Mouse (Mus musculus) liver, postnatal 0 days (tissue): ENCODE data around the gene Pip4k2c. TPM values are rescaled to one million over a fixed set of nuclear protein-coding genes. Genes with fewer than 3 reads are reported as not detected.
"Not testable (repeated sequence)": the region's sequence is repeated elsewhere in the genome, so short reads cannot be mapped to it uniquely, and the experiment has no call there.

Experiments
- ATAC-seq: fragments of 200-750 bp; cut with Nextera tagmentation; 2 replicates; pipeline ENCODE4 v1.8.0; 2017; ENCODE audit warnings: mild to moderate bottlenecking, moderate library complexity
- DNase-seq: peaks from one replicate; pipeline ENCODE4 v3.0.0-alpha.2; 2016
- H3K27ac ChIP-seq: fragments of 300-500 bp; sonication (generic); 2 replicates; pipeline ENCODE4 v1.5.1; 2014; ENCODE audit warnings: antibody characterized with exemption, moderate library complexity, mild to moderate bottlenecking, low read depth
- H3K27me3 ChIP-seq: fragments of 300-500 bp; sonication (generic); 2 replicates; pipeline ENCODE4 v1.6.1; 2014; ENCODE audit warnings: low read length, control low read depth, mixed read lengths; ENCODE audit not compliant: insufficient read depth
- H3K36me3 ChIP-seq: fragments of 300-500 bp; sonication (generic); replicated peaks from 2 replicates; pipeline ENCODE4 v1.6.1; 2014; ENCODE audit warnings: mild to moderate bottlenecking, control low read depth, low read length, moderate library complexity, mixed read lengths; ENCODE audit not compliant: insufficient read depth
- H3K4me1 ChIP-seq: fragments of 300-500 bp; sonication (generic); 2 replicates; pipeline ENCODE4 v1.6.1; 2014; ENCODE audit warnings: antibody characterized with exemption, mild to moderate bottlenecking, control low read depth; ENCODE audit not compliant: insufficient read depth
- H3K4me2 ChIP-seq: fragments of 300-500 bp; sonication (generic); 2 replicates; pipeline ENCODE4 v1.6.1; 2014; ENCODE audit warnings: low read depth, mild to moderate bottlenecking, low read length, moderate library complexity, mixed read lengths
- H3K4me3 ChIP-seq: fragments of 300-500 bp; sonication (generic); 2 replicates; pipeline ENCODE4 v1.5.1; 2014; ENCODE audit warnings: low read depth, low read length
- H3K9ac ChIP-seq: fragments of 300-500 bp; sonication (generic); replicated peaks from 2 replicates; pipeline ENCODE4 v1.6.1; 2014; ENCODE audit warnings: mild to moderate bottlenecking, moderate library complexity
- H3K9me3 ChIP-seq: fragments of 300-500 bp; sonication (generic); 2 replicates; pipeline ENCODE4 v1.6.1; 2016; ENCODE audit warnings: mild to moderate bottlenecking, control low read depth, low read length, mixed read lengths
- CTCF ChIP-seq: sonication (generic); IDR thresholded peaks from 2 replicates; pipeline ENCODE4 v1.5.1; 2016; ENCODE audit warnings: antibody characterized with exemption, low read depth
- EP300 ChIP-seq: IDR thresholded peaks from 2 replicates; pipeline ENCODE4 v1.6.1; 2016; ENCODE audit warnings: antibody characterized with exemption, low read depth, mild to moderate bottlenecking
- WGBS: fragments of 180-500 bp; shearing (Covaris S2); extraction: QIAGEN DNeasy Blood & Tissue Kit; methylation state at CpG from one replicate; pipeline ENCODE4 v1.1.7; 2014; ENCODE audit not compliant: insufficient replicate concordance; 5-methylcytosine and 5-hydroxymethylcytosine counted together
- polyA plus RNA-seq: library from polyadenylated mRNA; unstranded; fragments of >200 nt; fragmentation: Nextera tagmentation; extraction: Ambion mirVana; gene quantifications from 2 replicates; pipeline ENCODE4 v1.2.1, GENCODE M21; 2015

Pip4k2c gene
- polyA plus RNA-seq, 1 experiment from 2014 or later = 17.7 TPM

GRCm38 (mm10) chr10:127164190-127164589 lies 47.2 kb downstream of the Pip4k2c start:
- TF ChIP-seq CTCF = no peak
- TF ChIP-seq EP300 = no peak

GRCm38 (mm10) chr10:127162771-127163261 lies 48.6 kb downstream of the Pip4k2c start:
- Histone ChIP-seq H3K27ac (0 out of 2 replicates have a peak overlapping the region, but pooled peaks have one; percentile 29), H3K4me1 (peaks cover 17% of the 10 kb centered on the region)
- H3K9ac ChIP-seq, H3K9me3 ChIP-seq, H3K36me3 ChIP-seq, H3K27me3 ChIP-seq, H3K4me3 ChIP-seq, ATAC-seq, DNase-seq, H3K4me2 ChIP-seq: not testable (repeated sequence)
- 42% methylated on average over 7 of the region's 7 CpGs for WGBS

More at GRCm38 (mm10) chr10:127164190-127164589, 47.2 kb downstream of the Pip4k2c start:
- Histone ChIP-seq H3K4me3 (0 out of 2 replicates have a peak overlapping the region, but pooled peaks have one; percentile 66), H3K4me1 (peaks cover 18% of the 10 kb centered on the region), H3K9me3 (no peaks in the 10 kb centered on the region), H3K36me3 (peaks cover 6% of the 10 kb centered on the region), H3K9ac (peak overlapping the region; percentile 92; the same call in 1 of the 2 replicates), H3K27ac (peak overlapping the region; percentile 95), H3K4me2 (peak overlapping the region; percentile 80), H3K27me3 (0 out of 2 replicates have a peak, but pooled peaks cover 3% of the 10 kb centered on the region)
- 78% methylated on average over 4 of the region's 4 CpGs for WGBS
- ATAC-seq (no peak), DNase-seq (no peak)

- H3K9ac ChIP-seq = no peak overlapping the region
- no peak overlapping the region for H3K4me2 ChIP-seq
- H3K36me3 ChIP-seq = no peaks in the 10 kb centered on the region
- H3K27ac ChIP-seq = no peak overlapping the region
- no peaks in the 10 kb centered on the region for H3K9me3 ChIP-seq
- no peak for DNase-seq
- H3K4me1 ChIP-seq = peaks cover 13% of the 10 kb centered on the region
- TF ChIP-seq EP300 (no peak), CTCF (no peak)
- no peaks in the 10 kb centered on the region for H3K27me3 ChIP-seq
- WGBS = 46% methylated on average over 3 of the region's 3 CpGs
- H3K4me3 ChIP-seq = no peak overlapping the region
- ATAC-seq = no peak
Observed at GRCm38 (mm10) chr10:127160728-127161127, 50.7 kb downstream of the Pip4k2c start.

- Histone ChIP-seq H3K9me3 (no peaks in the 10 kb centered on the region), H3K27me3 (no peaks in the 10 kb centered on the region), H3K9ac (no peak overlapping the region), H3K4me1 (peaks cover 7% of the 10 kb centered on the region), H3K4me2 (no peak overlapping the region), H3K27ac (0 out of 2 replicates have a peak overlapping the region, but pooled peaks have one; percentile 48), H3K36me3 (no peaks in the 10 kb centered on the region), H3K4me3 (no peak overlapping the region)
- no peak for DNase-seq
- ATAC-seq = no peak
- 70% methylated on average over 9 of the region's 9 CpGs for WGBS
- no peak for TF ChIP-seq CTCF
- TF ChIP-seq EP300 = no peak
Observed at GRCm38 (mm10) chr10:127160081-127160480, 51.3 kb downstream of the Pip4k2c start.

GRCm38 (mm10) chr10:127158471-127158870 lies 52.9 kb downstream of the Pip4k2c start:
- WGBS = 52% methylated on average over 3 of the region's 3 CpGs
- H3K9me3 ChIP-seq = no peaks in the 10 kb centered on the region
- no peak overlapping the region for H3K4me3 ChIP-seq
- no peak overlapping the region for H3K27ac ChIP-seq
- no peaks in the 10 kb centered on the region for H3K27me3 ChIP-seq
- peaks cover 9% of the 10 kb centered on the region for H3K4me1 ChIP-seq
- ATAC-seq (no peak), DNase-seq (no peak)
- no peak overlapping the region for H3K9ac ChIP-seq
- TF ChIP-seq EP300 (no peak), CTCF (no peak)
- H3K4me2 ChIP-seq = no peak overlapping the region
- H3K36me3 ChIP-seq = no peaks in the 10 kb centered on the region

GRCm38 (mm10) chr10:127156511-127156910 lies 54.9 kb downstream of the Pip4k2c start:
- WGBS = 54% methylated on average over 1 of the region's 1 CpGs
- Histone ChIP-seq H3K4me3 (no peak overlapping the region), H3K9me3 (no peaks in the 10 kb centered on the region), H3K27ac (peak overlapping the region; percentile 86), H3K27me3 (no peaks in the 10 kb centered on the region), H3K4me1 (peaks cover 5% of the 10 kb centered on the region), H3K4me2 (no peak overlapping the region), H3K36me3 (no peaks in the 10 kb centered on the region), H3K9ac (no peak overlapping the region)
- DNase-seq (no peak), ATAC-seq (peak; percentile 76)
- TF ChIP-seq EP300 = no peak
- no peak for TF ChIP-seq CTCF

- Histone ChIP-seq H3K4me2 (no peak overlapping the region), H3K9me3 (no peaks in the 10 kb centered on the region), H3K27ac (peak overlapping the region; percentile 86), H3K9ac (no peak overlapping the region), H3K4me3 (no peak overlapping the region), H3K27me3 (no peaks in the 10 kb centered on the region), H3K36me3 (no peaks in the 10 kb centered on the region), H3K4me1 (peaks cover 9% of the 10 kb centered on the region)
- 73% methylated on average over 1 of the region's 1 CpGs for WGBS
- DNase-seq (no peak), ATAC-seq (peak; percentile 38)
- TF ChIP-seq CTCF (no peak), EP300 (peak; percentile 21; the same call in 1 of the 2 replicates)
Observed at GRCm38 (mm10) chr10:127156089-127156488, 55.3 kb downstream of the Pip4k2c start.
